Mouse (Mus musculus) liver, embryonic 14 days (tissue): ENCODE measurements around the gene Rhox3a2. TPM values are rescaled to one million over a fixed set of nuclear protein-coding genes. Genes with fewer than 3 reads are reported as not detected.

Source experiments
- polyA plus RNA-seq: library from polyadenylated mRNA; depleted of rRNA; stranded (reverse); fragments of >200 nt; gene quantifications from 2 replicates; pipeline ENCODE4 v1.2.3, GENCODE M21; 2012; rRNA removed

Rhox3a2 gene
- polyA plus RNA-seq, result not detected in 2 replicates

GRCm38 (mm10) chrX:37379728-37380127 is at the start of gene Rhox3a2:
Gene Rhox3a2 (plus strand): TSS chrX:37380028.

GRCm38 (mm10) chrX:37390548-37390947 is 10.7 kb downstream of the Rhox3a2 start, which contains the start of gene Rhox4a2:
Gene Rhox4a2 (plus strand): TSS chrX:37390848.

GRCm38 (mm10) chrX:37411767-37412166 is 31.9 kb downstream of the Rhox3a2 start, which contains the start of gene Rhox2b:
Gene Rhox2b (plus strand): TSS chrX:37412067.

GRCm38 (mm10) chrX:37432194-37432593 is 52.4 kb downstream of the Rhox3a2 start, which contains the start of gene Rhox4b:
Gene Rhox4b (plus strand): TSS chrX:37432494.

Other genes with a start within 250 kb of the Rhox3a2 start
- not detected in 2 replicates for gene Akap14, start 211.2 kb upstream of the Rhox3a2 start, polyA plus RNA-seq
- gene Ndufa1, start 188.9 kb upstream of the Rhox3a2 start, polyA plus RNA-seq, result 175 and 177 TPM in 2 replicates
- 1.7 and 2.0 TPM in 2 replicates for gene Rnf113a1, start 188.8 kb upstream of the Rhox3a2 start, polyA plus RNA-seq
- 0.03 TPM in 1 of 2 replicates, not detected in the other for gene Gm9, start 169.0 kb upstream of the Rhox3a2 start, polyA plus RNA-seq
- gene Rhox1, start 157.8 kb upstream of the Rhox3a2 start, polyA plus RNA-seq, result not detected in 2 replicates
- not detected in 2 replicates for gene Rhox2a, start 135.1 kb upstream of the Rhox3a2 start, polyA plus RNA-seq
- gene Rhox3a, start 130.1 kb upstream of the Rhox3a2 start, polyA plus RNA-seq, result not detected in 2 replicates
- gene Rhox4a, start 114.7 kb upstream of the Rhox3a2 start, polyA plus RNA-seq, result not detected in 2 replicates
- not detected in 2 replicates for gene Rhox4a2, start 10.8 kb downstream of the Rhox3a2 start, polyA plus RNA-seq
- gene Rhox2b, start 32.0 kb downstream of the Rhox3a2 start, polyA plus RNA-seq, result not detected in 2 replicates
- gene Rhox4b, start 52.5 kb downstream of the Rhox3a2 start, polyA plus RNA-seq, result 0.02 TPM in 1 of 2 replicates, not detected in the other
- not detected in 2 replicates for gene Rhox2c, start 73.7 kb downstream of the Rhox3a2 start, polyA plus RNA-seq
- not detected in 2 replicates for gene Rhox3c, start 78.6 kb downstream of the Rhox3a2 start, polyA plus RNA-seq
- not detected in 2 replicates for gene Rhox4c, start 100.3 kb downstream of the Rhox3a2 start, polyA plus RNA-seq
- not detected in 2 replicates for gene Rhox2d, start 113.4 kb downstream of the Rhox3a2 start, polyA plus RNA-seq
- gene Rhox4d, start 134.3 kb downstream of the Rhox3a2 start, polyA plus RNA-seq, result not detected in 2 replicates
- gene Rhox2e, start 150.4 kb downstream of the Rhox3a2 start, polyA plus RNA-seq, result not detected in 2 replicates
- gene Rhox3e, start 162.0 kb downstream of the Rhox3a2 start, polyA plus RNA-seq, result not detected in 2 replicates
- gene Rhox4e, start 177.4 kb downstream of the Rhox3a2 start, polyA plus RNA-seq, result not detected in 2 replicates
- not detected in 2 replicates for gene Rhox2f, start 191.4 kb downstream of the Rhox3a2 start, polyA plus RNA-seq
- not detected in 2 replicates for gene Rhox3f, start 201.0 kb downstream of the Rhox3a2 start, polyA plus RNA-seq
- not detected in 2 replicates for gene Rhox4f, start 227.7 kb downstream of the Rhox3a2 start, polyA plus RNA-seq
- not detected in 2 replicates for gene Rhox3g, start 248.6 kb downstream of the Rhox3a2 start, polyA plus RNA-seq